In the genomic region with DNA sequence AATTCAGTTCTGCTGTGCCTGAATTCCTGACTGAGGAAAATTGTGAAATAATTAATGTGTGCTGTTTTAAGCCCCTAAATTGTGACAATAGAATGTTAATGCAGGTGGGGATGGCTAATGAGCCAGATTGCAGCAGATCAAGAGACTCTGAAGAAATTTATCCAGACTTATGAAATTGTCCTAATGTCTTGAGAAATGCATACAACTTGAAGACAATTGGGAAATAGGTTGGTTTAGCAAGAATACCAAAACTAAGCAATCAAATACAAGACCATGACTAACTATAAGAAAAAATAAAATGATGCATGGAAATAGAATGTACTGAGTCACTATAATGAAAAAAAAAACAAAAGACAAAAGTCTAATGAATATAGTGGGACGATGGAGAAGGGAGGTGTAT, we compare ENCODE assay signal across 20 mouse cellular contexts.
DNase-seq lines count a peak whose midpoint lies in the region; ATAC-seq lines count a peak whose summit lies in the region.
"Had no signal": no experiment of that assay in that cellular context is flagged by ENCODE, and none has a peak within 500 bp of the region (broad histone marks: within the 10 kb centered on the region; RNA-seq: fewer than 3 reads in every experiment).

No protein-coding gene starts in this region.

- peak; percentile 91 for ATAC-seq in megakaryocyte, adult 5-6 weeks (ENCODE audit: poor library complexity, severe bottlenecking)
- ATAC-seq: forebrain, embryonic 14.5 days; forebrain, postnatal 0 days; intestine, embryonic 15.5 days; Patski had no signal

- peak; percentile 42 for DNase-seq in 3T3-L1 (ENCODE audit: low read depth, low spot score)
- DNase-seq in NIH3T3 (ENCODE audit: low read depth) = peak; percentile 42
- peak; percentile 10 for DNase-seq in fat pad, adult 2 months (ENCODE audit: extremely low read depth, low read depth, low spot score)
- DNase-seq in cerebellum, adult 11-12 months = no peak
- DNase-seq in heart, adult 9 months (ENCODE audit: low spot score in 2 of 2) = no peak
- DNase-seq in cerebellum, adult 9-10 months = no peak
- DNase-seq: adrenal gland, adult 2 months; adrenal gland, postnatal 25 days; cerebellum, adult 18-20 months; cerebellum, adult 9-11 months; cerebellum, postnatal 25 days; forebrain, postnatal 0 days; gastrocnemius, adult 2 months; gastrocnemius, postnatal 14 days; heart, adult 2 months; kidney, adult 11 months had no signal

Comparison
In these comparisons a context has a peak if more than half of its experiments do, and no peak if none do; other contexts are left out.
1. DNase-seq: peak in 3T3-L1 (single experiment), NIH3T3 (single experiment) and fat pad, adult 2 months (single experiment); none in cerebellum, adult 11-12 months (single experiment), heart, adult 9 months (0 of 2) and cerebellum, adult 9-10 months (single experiment).